Mouse (Mus musculus) gastrocnemius, postnatal 14 days (tissue): ENCODE data around the gene Cog7. TPM values are rescaled to one million over a fixed set of nuclear protein-coding genes. Genes with fewer than 3 reads are reported as not detected.

Experiments
- DNase-seq: peaks from one replicate; pipeline ENCODE4 v3.0.0; 2021; ENCODE audit warnings: mixed read lengths
- intact Hi-C: fragments of 180-260 bp; cut with DNase I; formaldehyde crosslinking; loops from one replicate; pipeline ENCODE4 v1.15.1; 2025; ENCODE audit warnings: low total_unique reads
- total RNA-seq, 2 experiments: library from RNA; stranded (reverse); gene quantifications; 2 replicates each; pipeline ENCODE4 v1.2.3; 2021

Cog7 gene
- total RNA-seq, 2 experiments from 2014 or later, result 8.9 to 9.3 TPM

DNA sequence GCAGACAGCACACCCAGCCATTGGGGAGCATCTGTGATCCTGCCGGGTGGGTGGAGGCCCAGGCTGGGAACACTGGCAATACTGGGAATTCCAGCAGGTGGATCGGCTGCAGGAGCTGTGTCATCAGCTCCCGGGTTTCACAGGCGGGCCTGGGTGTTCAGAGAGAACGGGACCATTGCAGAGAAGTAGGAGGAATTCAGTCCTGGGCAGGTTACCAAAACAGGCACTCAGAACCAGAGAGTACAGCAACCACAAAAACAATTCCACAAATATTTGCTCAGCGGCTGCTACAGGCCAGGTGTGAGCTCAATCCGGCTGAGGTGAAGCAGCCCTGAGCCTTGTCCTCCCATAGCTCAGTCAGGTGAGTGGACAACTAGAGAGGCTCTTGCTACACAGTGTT lies 144.7 kb downstream of the Cog7 start:
- intact Hi-C loops, result no loop called here
- DNase-seq, result no peak

DNA sequence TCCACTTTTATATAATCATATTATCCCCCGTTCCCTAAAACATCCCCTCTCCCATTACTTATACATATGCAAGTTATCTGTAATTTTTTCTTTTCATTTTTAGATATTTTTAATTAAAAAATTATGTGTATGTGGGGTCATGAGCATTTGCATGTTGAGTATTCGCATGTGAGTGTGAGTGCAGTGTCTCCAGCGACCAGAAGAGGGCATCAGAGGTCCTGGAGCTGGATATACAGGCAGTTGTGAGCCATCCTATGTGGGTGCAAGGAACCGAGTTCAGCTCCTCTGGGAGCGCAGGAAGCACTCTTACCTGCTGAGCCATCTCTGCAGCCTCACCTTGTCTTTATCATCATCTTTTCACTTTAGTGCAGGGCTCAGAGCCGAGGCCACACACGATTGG lies 146.1 kb downstream of the Cog7 start:
- intact Hi-C loops, result no loop called here

More for the DNA sequence above, 146.1 kb downstream of the Cog7 start:
- DNase-seq, result no peak

Other genes with a start within 250 kb of the Cog7 start
- gene Scnn1g, start 247.2 kb downstream of the Cog7 start, total RNA-seq, result not detected
- gene Scnn1b, start 116.7 kb downstream of the Cog7 start, total RNA-seq, result under 1 TPM; 0.29 to 0.59 TPM
- gene Gga2, start 39.5 kb upstream of the Cog7 start, total RNA-seq, result 10 to 100 TPM; 15.6 to 19.2 TPM
- gene Ubfd1, start 85.5 kb upstream of the Cog7 start, total RNA-seq, result 10 to 100 TPM; 25.5 to 25.7 TPM
- gene Ears2, start 85.6 kb upstream of the Cog7 start, total RNA-seq, result 1 to 10 TPM; 8.3 to 9.6 TPM
- gene Ndufab1, start 120.2 kb upstream of the Cog7 start, total RNA-seq, result 100 to 1,000 TPM; 675 to 794 TPM
- gene Palb2, start 151.3 kb upstream of the Cog7 start, total RNA-seq, result under 1 TPM; 0.45 to 0.58 TPM
- gene Dctn5, start 151.3 kb upstream of the Cog7 start, total RNA-seq, result 10 to 100 TPM; 25.8 to 26.2 TPM
- 1 to 10 TPM; 3.0 to 4.2 TPM for gene Plk1, start 177.7 kb upstream of the Cog7 start, total RNA-seq
- gene Ern2, start 204.5 kb upstream of the Cog7 start, total RNA-seq, result not detected
- 1 to 10 TPM; 4.6 to 4.8 TPM for gene Chp2, start 237.8 kb upstream of the Cog7 start, total RNA-seq